Mouse (Mus musculus) cortical plate, adult 2 months (tissue): ENCODE measurements at regions not wholly inside any gene's neighbourhood (a gene's known extent, or its start where the extent isn't known, plus 50 kb on each side); places are given as distances from the start of the nearest gene placed in this dataset.

Source experiments
- CTCF ChIP-seq: fragments of 200-500 bp; IDR thresholded peaks from 2 replicates; pipeline ENCODE4 v1.5.1; 2011; ENCODE audit warnings: mild to moderate bottlenecking, control low read depth, low read length; ENCODE audit not compliant: insufficient read depth; ENCODE audit errors: extremely low read depth
- POLR2A ChIP-seq: fragments of 200-500 bp; IDR thresholded peaks from 2 replicates; pipeline ENCODE4 v1.6.1; 2011; ENCODE audit warnings: mild to moderate bottlenecking, low read length, control low read depth; ENCODE audit not compliant: insufficient read depth; ENCODE audit errors: extremely low read depth

- TF ChIP-seq CTCF (no peak), POLR2A (no peak)
Observed at GRCm38 (mm10) chr13:26594313-26594712, 175.7 kb downstream of the Hdgfl1 start.
